Mouse (Mus musculus): ENCODE data around the gene Rimkla.

Rimkla gene

DNA sequence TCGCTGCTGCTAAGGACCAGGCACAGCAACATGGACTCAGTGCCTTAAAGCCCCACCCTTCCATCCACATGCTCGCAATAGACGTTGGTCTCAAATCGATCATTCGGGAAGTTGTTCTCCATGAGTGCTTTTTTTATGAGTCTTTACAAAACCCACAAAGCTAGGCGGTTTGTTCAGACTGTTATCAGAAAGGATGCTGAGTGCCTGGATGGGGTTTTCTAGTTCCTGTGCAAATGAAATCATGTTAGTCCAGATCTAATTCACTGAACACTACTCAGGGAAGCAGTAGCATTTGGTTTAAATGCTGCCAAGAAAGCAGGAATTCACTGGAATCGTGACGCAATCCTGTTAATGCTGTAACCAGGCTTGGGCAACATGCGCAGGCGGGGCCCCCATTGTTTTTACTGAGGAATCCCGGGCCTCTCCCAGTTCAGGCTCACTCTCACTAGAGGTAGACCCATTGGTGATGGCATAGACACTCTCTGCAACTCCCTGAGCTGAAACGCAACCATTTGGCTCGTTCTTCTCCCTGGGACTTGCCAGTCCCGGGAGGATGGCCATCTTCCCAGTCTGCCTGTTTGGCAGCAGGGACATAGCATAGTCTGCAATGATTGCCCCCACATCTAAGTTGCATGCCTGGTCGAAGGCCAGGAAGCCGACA, 24.6 kb downstream of the Rimkla start:
- in situ Hi-C loops (cut with MboI, MseI): no loop called here

- in situ Hi-C loops (cut with MboI, MseI): no loop called here
Measured at GRCm38 (mm10) chr4:119465841-119466240, 26.6 kb downstream of the Rimkla start.

- in situ Hi-C loops (cut with MboI, MseI): no loop called here
Measured at GRCm38 (mm10) chr4:119463756-119464419, 28.5 kb downstream of the Rimkla start.

DNA sequence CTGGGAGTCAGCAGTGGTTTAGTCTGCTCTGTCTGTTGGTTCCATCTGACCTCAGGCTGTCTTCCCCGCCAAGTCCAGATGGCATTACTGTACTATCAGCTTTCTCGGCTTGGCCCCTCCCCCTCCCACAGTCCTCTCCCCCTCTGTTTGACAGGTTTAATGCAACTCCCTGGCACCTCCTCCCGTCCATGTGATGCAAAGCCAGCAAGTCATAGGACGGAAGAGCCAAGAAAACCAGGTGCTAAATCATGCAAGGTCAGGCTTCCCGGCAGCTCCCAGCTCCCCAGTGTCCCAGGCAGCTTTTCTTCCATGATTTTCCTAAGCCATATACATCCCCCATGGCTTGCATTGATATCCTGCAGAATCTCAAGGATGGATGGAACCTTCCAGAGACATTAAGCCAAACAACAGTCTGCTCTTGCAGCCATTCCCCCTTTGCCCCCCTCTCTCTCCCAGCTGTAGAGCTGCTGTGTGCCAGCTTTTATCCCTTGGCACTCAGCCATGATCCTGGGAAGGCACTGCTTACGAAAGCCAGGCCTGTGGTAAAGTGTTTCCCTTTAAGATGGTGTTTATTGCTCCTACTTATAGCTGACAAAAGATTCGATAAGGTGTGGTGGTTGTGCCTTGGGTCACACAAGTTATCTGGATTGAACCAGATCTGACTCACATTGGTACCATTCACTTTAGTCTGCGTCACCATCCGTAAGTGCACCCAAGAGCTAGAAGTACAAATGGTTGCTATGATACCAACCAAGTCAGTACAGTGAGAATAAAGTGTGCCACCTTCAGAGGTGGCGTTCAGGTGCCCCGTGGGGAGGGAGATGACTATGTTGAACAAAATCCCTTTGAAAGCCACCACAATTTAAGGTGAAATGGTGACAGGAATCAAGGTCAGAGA, 29.3 kb downstream of the Rimkla start:
- in situ Hi-C loops (cut with MboI, MseI): no loop called here

DNA sequence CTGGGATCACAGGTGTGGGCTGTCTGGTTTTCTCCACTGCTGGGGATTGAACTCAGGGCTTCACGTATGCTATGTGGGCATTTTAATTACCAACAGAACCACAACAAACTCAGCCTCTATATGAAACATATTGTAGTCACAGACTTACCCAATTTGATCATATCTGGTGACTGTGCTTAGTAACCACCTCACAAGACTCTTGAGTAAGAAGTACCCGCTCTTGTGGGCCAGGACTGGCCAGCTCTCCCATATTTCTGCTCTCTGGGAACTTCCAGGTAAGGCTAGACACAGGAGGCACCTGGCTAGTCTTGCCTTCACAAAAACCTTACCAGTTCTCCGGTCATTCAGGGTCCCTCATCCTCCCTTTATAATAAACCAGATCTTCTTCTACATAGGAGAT, 30.0 kb downstream of the Rimkla start:
- in situ Hi-C loops (cut with MboI, MseI): no loop called here

GRCm38 (mm10) chr4:119460728-119461141, 31.7 kb downstream of the Rimkla start:
- in situ Hi-C loops (cut with MboI, MseI): no loop called here

DNA sequence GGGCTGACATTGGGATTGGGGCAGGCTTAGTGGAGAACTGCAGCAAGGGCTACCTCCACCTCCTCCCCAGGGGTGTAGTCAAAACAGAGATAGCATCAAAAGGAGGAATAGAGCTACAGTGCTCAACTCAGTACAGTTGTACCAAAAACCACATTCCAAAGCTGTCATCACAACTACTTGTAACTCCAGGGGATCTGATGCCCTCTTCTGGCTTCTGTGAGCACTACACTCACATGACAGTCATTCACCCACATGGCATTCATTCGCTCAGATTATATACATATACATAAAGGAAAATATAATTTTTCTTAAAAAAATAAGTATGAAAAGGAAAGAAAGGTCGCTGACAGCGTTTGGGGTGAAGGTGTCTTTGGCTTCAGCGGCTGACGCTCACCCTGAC, 32.1 kb downstream of the Rimkla start:
- in situ Hi-C loops (cut with MboI, MseI): no loop called here

DNA sequence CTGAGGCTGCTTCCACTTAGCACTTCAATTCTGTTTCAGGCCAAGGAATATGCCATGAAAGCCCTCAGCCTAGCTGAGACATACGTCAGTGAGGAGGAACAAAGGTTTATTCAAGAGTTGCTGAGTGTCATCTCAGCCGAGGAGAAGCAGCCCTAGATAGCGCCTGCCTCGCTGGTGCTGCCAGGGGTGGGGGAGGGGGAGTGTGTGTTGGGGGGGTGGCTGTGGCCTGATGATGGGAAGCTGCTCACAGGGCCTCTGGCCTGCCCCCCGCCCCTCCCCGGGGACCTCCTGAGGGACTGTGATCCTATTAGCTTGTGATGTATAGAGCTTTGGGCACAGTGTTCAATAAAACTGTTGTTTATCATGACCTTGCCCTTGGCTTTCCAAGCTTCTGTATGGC, 38.9 kb downstream of the Rimkla start:
- in situ Hi-C loops (cut with MboI, MseI): no loop called here

GRCm38 (mm10) chr4:119453128-119453527, 39.3 kb downstream of the Rimkla start:
- in situ Hi-C loops (cut with MboI, MseI): no loop called here

GRCm38 (mm10) chr4:119450436-119450835, 42.0 kb downstream of the Rimkla start:
- in situ Hi-C loops (cut with MboI, MseI): no loop called here

- in situ Hi-C loops (cut with MboI, MseI): no loop called here
Measured at GRCm38 (mm10) chr4:119447786-119448185, 44.6 kb downstream of the Rimkla start.

DNA sequence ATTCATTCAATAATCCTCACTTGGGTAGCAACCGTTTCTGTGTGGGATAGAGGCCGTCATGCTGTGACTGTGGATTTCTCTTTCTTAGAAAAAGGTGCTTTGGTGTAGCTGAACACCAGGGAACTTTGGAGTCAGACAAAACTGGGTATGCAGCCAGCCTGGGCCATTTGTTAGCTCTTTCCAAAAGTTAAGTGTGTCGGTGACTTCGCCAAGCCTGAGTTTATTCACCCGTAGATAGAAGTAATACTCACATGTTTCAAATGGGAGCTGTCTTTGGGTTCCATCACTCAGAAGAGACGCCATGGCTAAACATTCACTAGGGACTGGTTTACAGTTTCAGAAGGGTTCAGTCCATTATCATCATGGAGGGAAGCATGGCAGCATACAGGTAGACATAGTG, 45.2 kb downstream of the Rimkla start:
- in situ Hi-C loops (cut with MboI, MseI): no loop called here

- in situ Hi-C loops (cut with MboI, MseI): loop anchor here (5.0 kb wide), 1 partner anchor 65 kb away; no protein-coding TSS in a partner anchor
Measured at GRCm38 (mm10) chr4:119442539-119442938, 49.9 kb downstream of the Rimkla start.

DNA sequence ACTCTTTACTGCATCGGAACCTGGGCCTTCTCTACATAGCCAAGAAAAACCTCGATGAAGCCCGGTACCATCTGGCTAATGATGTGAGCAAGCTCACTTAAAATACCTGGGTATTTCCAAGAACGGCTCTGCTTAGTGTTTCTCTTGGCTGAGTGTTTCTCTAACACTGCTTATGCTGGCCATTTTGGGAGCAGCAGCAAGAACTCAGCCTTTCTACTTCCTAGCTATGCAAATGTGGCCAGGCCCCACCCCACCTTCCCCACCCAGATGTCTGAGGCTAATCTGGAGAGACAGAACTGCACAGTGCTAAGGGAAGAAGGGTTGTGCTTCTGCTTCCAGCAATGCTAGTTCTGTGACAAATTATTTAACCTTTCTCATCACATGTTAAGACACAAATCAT, 50.6 kb downstream of the Rimkla start:
- in situ Hi-C loops (cut with MboI, MseI): loop anchor here (5.0 kb wide), 1 partner anchor 65 kb away; no protein-coding TSS in a partner anchor

DNA sequence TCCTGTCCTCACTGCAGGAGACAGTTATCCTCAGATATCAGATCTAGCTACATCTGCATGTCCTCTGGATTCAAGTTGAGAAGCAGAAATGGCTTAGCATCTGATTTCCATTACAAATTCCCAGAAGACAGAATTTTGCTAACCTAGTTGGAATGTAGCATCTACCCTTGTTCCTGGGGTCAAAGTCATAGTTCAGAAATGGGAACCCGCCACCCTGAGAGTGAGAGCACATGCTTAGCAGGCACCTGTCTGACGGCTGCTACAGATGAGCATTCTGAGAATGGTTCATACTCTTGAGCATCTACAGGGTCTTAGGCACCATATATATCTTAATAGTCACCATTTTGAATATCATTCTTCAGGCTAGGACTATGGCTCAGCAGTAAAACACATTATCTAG, 54.5 kb downstream of the Rimkla start:
- in situ Hi-C loops (cut with MboI, MseI): no loop called here

DNA sequence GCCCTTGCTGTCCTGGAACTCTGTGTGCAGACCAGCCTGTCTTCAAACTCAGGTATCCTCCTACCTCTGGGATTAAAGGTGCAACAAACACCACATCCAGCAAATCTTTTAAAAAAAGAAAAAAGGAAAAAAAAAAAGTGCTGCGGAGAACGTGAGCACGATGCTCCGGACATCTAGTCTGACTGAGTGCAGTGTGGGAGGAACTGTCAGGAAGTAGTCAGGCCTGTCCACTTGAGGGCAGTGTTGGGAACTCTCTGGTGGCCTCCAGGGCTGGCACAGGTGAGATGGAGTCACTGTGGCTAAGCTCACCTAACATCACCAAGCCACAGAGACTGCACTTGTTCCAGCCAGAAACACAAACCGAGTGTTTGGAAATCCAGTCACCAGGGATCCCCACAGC, 61.8 kb downstream of the Rimkla start:
- in situ Hi-C loops (cut with MboI, MseI): no loop called here

DNA sequence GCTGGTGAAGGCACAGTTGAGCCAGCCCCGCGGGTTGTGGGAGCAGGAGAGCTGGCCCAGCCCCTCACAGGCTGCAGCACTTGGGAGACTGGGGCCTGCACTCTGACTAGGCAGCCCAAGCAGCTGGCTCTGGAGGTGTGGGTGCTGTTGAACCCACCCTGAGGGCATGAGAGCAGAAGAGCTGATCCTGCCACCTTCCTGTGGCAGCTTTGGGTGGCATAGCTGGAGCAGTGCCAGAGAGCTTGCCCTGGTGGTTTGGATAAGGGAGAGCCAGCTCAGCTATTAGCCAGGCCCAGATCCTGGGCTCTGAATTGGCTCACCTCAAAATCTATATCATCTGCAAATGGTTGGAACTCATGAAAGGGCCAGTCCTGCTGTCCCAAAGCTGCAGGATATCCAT, 64.7 kb downstream of the Rimkla start:
- in situ Hi-C loops (cut with MboI, MseI): no loop called here

GRCm38 (mm10) chr4:119425601-119426000, 66.8 kb downstream of the Rimkla start:
- in situ Hi-C loops (cut with MboI, MseI): no loop called here

- in situ Hi-C loops (cut with MboI, MseI): no loop called here
Measured at GRCm38 (mm10) chr4:119425077-119425476, 67.4 kb downstream of the Rimkla start.

DNA sequence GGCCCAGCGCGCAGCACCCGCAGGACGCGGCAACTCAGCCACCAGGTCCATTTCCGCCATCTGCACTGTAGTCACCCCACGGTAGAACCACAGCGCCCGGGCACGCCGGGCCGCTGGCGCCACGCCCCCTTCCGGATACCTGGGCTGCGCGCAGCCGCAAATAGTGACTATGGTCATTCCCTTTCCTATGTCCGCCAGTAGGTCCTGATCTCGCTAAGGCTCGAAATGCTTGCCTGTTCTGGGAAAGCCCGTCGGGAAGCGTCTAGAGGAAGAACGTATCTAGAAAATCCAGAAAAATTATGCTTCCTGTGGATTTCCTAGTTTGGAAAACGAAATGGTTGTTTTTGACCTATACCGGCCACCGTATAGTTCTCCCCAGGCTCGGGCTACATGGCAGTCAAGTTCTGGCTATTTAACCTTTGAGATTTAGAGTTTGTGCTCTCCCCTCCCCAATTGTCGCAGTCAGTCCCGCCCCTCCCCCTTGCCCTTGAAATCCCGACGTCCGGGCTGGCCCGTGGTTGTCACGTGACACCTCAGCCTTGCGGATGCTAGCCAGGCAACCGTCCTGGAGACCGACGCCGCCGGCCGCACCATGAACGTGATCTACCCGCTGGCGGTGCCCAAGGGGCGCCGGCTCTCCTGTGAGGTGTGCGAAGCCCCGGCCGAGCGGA, 70.0 kb downstream of the Rimkla start, which contains the start of the genes Ppcs and Zmynd12:
Gene Ppcs (minus strand): TSS at position 127 of the 671 bp plus-strand sequence.
Gene Zmynd12 (plus strand): TSS at position 521 of the 671 bp plus-strand sequence.
- in situ Hi-C loops (cut with MboI, MseI): no loop called here

DNA sequence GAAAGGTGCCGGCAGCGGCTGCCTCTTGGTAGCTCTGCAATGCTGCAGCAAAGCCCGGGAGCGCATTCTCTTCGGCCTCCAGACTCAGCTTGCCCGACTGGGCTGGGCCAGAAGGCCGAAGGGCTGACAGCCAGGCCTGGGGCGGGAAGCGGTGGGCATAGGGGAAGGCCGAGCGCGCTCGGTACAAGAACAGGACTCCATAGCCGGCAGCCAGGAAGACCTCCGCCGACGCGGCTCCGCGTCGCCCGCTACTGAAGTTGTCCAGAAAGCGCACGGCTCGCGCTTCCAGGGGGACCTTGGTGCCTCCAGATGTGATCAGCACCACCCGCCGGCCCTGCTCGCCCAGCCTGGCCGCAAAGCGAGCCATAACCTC, 70.5 kb downstream of the Rimkla start:
- in situ Hi-C loops (cut with MboI, MseI): no loop called here

DNA sequence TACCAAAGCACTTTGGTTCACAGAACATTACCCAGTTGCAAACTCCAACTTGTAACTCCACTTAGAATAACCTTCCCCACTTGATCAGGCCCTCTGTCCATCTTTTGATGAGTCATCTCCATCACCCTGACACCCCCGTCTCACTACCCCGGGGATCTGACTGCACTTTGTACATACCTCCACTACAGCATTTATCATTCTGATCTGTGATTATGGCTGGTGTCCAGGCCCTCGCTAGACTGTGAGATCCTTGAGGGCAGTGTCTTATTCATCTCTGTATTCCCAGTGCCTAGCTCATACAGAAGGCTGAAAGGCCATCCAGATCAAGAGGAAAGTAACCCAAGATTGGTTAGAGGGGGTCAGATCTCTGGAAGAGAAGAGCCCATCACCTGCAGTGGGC, 71.2 kb downstream of the Rimkla start:
- in situ Hi-C loops (cut with MboI, MseI): no loop called here
